Mouse (Mus musculus) small intestine, adult 2 months (tissue): ENCODE data around the gene Grap2. TPM values are rescaled to one million over a fixed set of nuclear protein-coding genes. Genes with fewer than 3 reads are reported as not detected.

Experiments
- H3K27ac ChIP-seq: fragments of 200-500 bp; 2 replicates; pipeline ENCODE4 v1.5.1; 2012; ENCODE audit warnings: low read depth, low read length, control low read depth, inconsistent platforms; ENCODE audit not compliant: insufficient read depth
- H3K27me3 ChIP-seq: fragments of 200-500 bp; 2 replicates; pipeline ENCODE4 v1.6.1; 2012; ENCODE audit warnings: mild to moderate bottlenecking, moderate library complexity, low read length, inconsistent platforms; ENCODE audit not compliant: control insufficient read depth, insufficient read depth
- H3K36me3 ChIP-seq: fragments of 200-500 bp; 2 replicates; pipeline ENCODE4 v1.6.1; 2012; ENCODE audit warnings: mild to moderate bottlenecking, low read length, control low read depth, inconsistent platforms; ENCODE audit not compliant: control insufficient read depth, insufficient read depth
- H3K4me1 ChIP-seq: fragments of 200-500 bp; 2 replicates; pipeline ENCODE4 v1.6.1; 2012; ENCODE audit warnings: low read length, inconsistent platforms, mixed read lengths; ENCODE audit not compliant: control insufficient read depth, insufficient read depth, insufficient read length
- H3K4me3 ChIP-seq: fragments of 200-500 bp; 2 replicates; pipeline ENCODE4 v1.5.1; 2012; ENCODE audit warnings: low read depth, mild to moderate bottlenecking, control low read depth, inconsistent platforms, low read length, moderate library complexity
- CTCF ChIP-seq: fragments of 200-500 bp; IDR thresholded peaks from 2 replicates; pipeline ENCODE4 v1.5.1; 2012; ENCODE audit warnings: low read depth, mild to moderate bottlenecking, control low read depth, inconsistent platforms, low read length, moderate library complexity, mixed read lengths; ENCODE audit not compliant: insufficient replicate concordance, insufficient read length; ENCODE audit errors: extremely low read depth
- POLR2A ChIP-seq: fragments of 200-500 bp; IDR thresholded peaks from 2 replicates; pipeline ENCODE4 v1.6.1; 2012; ENCODE audit warnings: low read depth, mild to moderate bottlenecking, control low read depth, inconsistent platforms, low read length, moderate library complexity
- WGBS: fragments of 180-500 bp; shearing (Covaris S2); methylation state at CpG from one replicate; pipeline ENCODE4 v1.1.7; 2018; 5-methylcytosine and 5-hydroxymethylcytosine counted together
- polyA plus RNA-seq: library from polyadenylated mRNA; depleted of rRNA; stranded (reverse); fragments of >200 nt; gene quantifications from 2 replicates; pipeline ENCODE4 v1.2.3, GENCODE M21; 2012

Grap2 gene
- polyA plus RNA-seq, 1 experiment: 3.1 TPM

GRCm38 (mm10) chr15:80559978-80560377 lies 12.4 kb upstream of the Grap2 start:
- Histone ChIP-seq H3K27ac (no peak overlapping the region), H3K36me3 (no peaks in the 10 kb centered on the region), H3K4me1 (no peaks in the 10 kb centered on the region), H3K27me3 (peaks cover 2% of the 10 kb centered on the region; the same call in 1 of the 2 replicates), H3K4me3 (no peak overlapping the region)
- TF ChIP-seq CTCF: no peak
- no peak for TF ChIP-seq POLR2A
- WGBS: 55% methylated on average over 14 of the region's 14 CpGs

GRCm38 (mm10) chr15:80560646-80561580 lies 11.5 kb upstream of the Grap2 start:
- no peaks in the 10 kb centered on the region for H3K4me1 ChIP-seq
- no peak overlapping the region for H3K4me3 ChIP-seq
- no peaks in the 10 kb centered on the region for H3K36me3 ChIP-seq
- 44% methylated on average over 15 of the region's 15 CpGs for WGBS
- H3K27me3 ChIP-seq: peaks cover 2% of the 10 kb centered on the region; the same call in 1 of the 2 replicates
- no peak overlapping the region for H3K27ac ChIP-seq
- TF ChIP-seq CTCF (no peak), POLR2A (no peak)

DNA sequence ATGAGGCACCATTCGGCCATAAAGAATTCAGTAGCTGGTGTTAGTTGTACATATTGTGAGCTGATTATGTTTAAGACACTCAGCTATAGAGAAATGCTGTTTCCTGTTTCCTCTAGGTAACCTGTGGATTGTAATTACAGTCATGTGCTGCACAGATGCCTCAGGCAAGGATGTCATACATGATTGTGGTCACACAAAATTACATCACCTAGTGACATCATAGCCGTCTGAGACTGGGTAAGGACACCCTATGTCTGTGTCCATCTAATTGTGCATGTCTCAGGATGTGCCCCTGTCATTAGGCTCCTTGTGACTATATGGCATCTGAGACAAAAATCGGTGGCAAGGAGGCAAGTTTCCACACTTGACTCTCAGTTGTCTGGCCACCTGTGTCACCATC lies 9.9 kb upstream of the Grap2 start:
- Histone ChIP-seq H3K4me3 (no peak overlapping the region), H3K27ac (no peak overlapping the region), H3K27me3 (peaks cover 2% of the 10 kb centered on the region; the same call in 1 of the 2 replicates), H3K4me1 (no peaks in the 10 kb centered on the region), H3K36me3 (no peaks in the 10 kb centered on the region)
- no peak for TF ChIP-seq POLR2A
- no peak for TF ChIP-seq CTCF
- 67% methylated on average over 3 of the region's 3 CpGs for WGBS

DNA sequence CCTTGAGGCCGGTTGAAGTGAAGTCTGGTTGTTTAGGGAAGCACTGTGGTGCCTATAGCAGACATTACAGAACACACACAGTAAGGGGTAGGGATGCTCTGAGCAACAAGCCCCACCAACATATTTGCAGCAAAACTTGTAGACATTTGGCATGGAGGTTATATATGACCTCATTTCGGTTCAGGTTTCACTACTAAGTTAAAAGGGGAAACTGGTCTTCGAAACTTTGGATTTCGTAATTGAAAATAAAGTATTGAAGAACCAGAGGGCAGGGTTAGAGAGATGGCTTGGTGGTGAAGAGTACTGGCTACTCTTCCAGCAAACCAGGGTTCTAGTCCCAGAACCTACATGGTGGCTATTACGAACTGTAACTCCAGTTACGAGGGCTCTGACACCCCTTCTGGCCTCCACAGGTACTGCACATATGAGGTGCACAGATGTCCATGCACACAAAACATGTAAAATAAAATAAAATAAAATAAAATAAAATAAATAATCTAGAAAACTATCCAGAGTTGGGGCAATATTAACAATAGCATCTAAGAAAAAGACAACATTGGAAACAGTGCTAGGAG lies 8.7 kb upstream of the Grap2 start:
- H3K27me3 ChIP-seq: peaks cover 2% of the 10 kb centered on the region; the same call in 1 of the 2 replicates
- TF ChIP-seq CTCF (no peak), POLR2A (no peak)
- 84% methylated on average over 6 of the region's 6 CpGs for WGBS
- no peaks in the 10 kb centered on the region for H3K4me1 ChIP-seq
- no peaks in the 10 kb centered on the region for H3K36me3 ChIP-seq
- H3K4me3 ChIP-seq: no peak overlapping the region
- H3K27ac ChIP-seq: no peak overlapping the region

- Histone ChIP-seq H3K27ac (no peak within 1 kb of the TSS), H3K36me3 (no peaks in the 10 kb centered on the region), H3K4me3 (no peak within 1 kb of the TSS), H3K27me3 (no peaks in the 10 kb centered on the region; the same call in 1 of the 2 replicates), H3K4me1 (no peaks in the 10 kb centered on the region)
- WGBS: 85% methylated on average over 19 of the region's 19 CpGs
- no peak for TF ChIP-seq CTCF
- TF ChIP-seq POLR2A: no peak
These were observed 7.2 kb upstream of the Grap2 start, which contains the start of gene Enthd1 for GRCm38 (mm10) chr15:80565106-80565665. Gene Enthd1, minus strand, starts transcription at chr15:80565156.

- 86% methylated on average over 6 of the region's 6 CpGs for WGBS
These were observed 5.7 kb upstream of the Grap2 start for GRCm38 (mm10) chr15:80566696-80567095.

DNA sequence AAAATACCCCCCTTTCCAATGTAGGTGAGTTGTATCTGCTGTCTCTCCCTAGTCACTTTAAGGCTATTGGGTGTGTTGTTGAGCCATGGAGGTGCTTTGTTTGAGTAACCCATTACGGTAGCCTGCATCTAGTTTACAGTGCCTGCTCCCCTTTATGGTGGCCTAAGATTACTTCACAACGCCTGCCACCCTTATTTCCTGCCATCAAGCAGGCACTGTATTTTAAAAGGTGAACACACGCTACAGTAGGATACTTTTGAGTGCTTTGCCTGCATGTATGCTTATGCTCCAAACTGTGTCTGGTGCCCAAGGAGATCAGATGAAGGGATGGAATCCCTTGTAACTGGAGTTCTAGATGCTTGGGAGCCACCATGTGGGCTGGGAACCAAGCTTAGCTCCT lies 5.3 kb upstream of the Grap2 start:
- Histone ChIP-seq H3K4me3 (no peak overlapping the region), H3K27me3 (no peaks in the 10 kb centered on the region; the same call in 1 of the 2 replicates), H3K27ac (no peak overlapping the region), H3K36me3 (no peaks in the 10 kb centered on the region), H3K4me1 (no peaks in the 10 kb centered on the region)
- TF ChIP-seq POLR2A: no peak
- TF ChIP-seq CTCF: no peak
- WGBS: 58% methylated on average over 3 of the region's 3 CpGs

More at GRCm38 (mm10) chr15:80566696-80567095, 5.7 kb upstream of the Grap2 start:
- Histone ChIP-seq H3K4me1 (no peaks in the 10 kb centered on the region), H3K4me3 (no peak overlapping the region), H3K27me3 (no peaks in the 10 kb centered on the region; the same call in 1 of the 2 replicates), H3K36me3 (no peaks in the 10 kb centered on the region), H3K27ac (no peak overlapping the region)
- TF ChIP-seq POLR2A (no peak), CTCF (no peak)
